Mouse (Mus musculus): ENCODE data around the gene Arpp19. TPM values are rescaled to one million over a fixed set of nuclear protein-coding genes. Genes with fewer than 3 reads are reported as not detected.

Gene Arpp19
- total and polyA plus RNA-seq, 2 experiments from 2014 or later, result 94.0 to 188 TPM

DNA sequence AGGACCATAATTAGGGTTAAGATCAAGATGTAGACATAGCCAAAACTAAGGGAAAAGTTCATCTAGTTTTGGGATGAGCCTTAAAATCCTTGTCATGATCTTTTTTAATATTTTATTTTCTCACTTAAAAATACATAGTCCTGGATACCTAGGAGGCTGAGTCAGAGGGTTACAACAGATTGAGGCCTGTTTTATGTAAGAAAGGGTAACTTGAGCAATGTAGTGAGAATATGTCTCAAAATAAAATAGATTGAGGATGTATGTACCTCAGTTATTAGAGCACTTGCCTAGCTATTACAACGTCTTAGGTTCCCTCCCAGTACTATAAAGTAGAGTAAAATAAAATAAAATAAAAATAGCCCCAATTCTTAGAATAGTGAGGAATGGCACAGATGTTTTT lies 54.7 kb downstream of the Arpp19 start:
- Histone ChIP-seq H3K4me1 (ENCODE audit: insufficient read depth, low read length) (no peaks in the 10 kb centered on the region), H3K36me3 (ENCODE audit: insufficient read depth, low read length) (no peaks in the 10 kb centered on the region), H3K4me3 (ENCODE audit: low read depth, low read length) (no peak overlapping the region), H3K9me3 (ENCODE audit: low read length) (no peaks in the 10 kb centered on the region), H3K9ac (replicated peaks; ENCODE audit: low read length, poor library complexity, severe bottlenecking) (no peak overlapping the region), H3K4me2 (ENCODE audit: low read depth, low read length, poor library complexity, severe bottlenecking) (no peak overlapping the region), H3K27me3 (ENCODE audit: insufficient read depth, low read length) (no peaks in the 10 kb centered on the region), H3K27ac (ENCODE audit: low read depth, low read length) (no peak overlapping the region)
- no peak for TF ChIP-seq CTCF (IDR thresholded peaks at IDR 0.05)
- DNase-seq (ENCODE audit: low spot score) (no peak), ATAC-seq (ENCODE audit: low FRiP score) (no peak)
- WGBS, result 80% methylated on average over 1 of the region's 1 CpGs

DNA sequence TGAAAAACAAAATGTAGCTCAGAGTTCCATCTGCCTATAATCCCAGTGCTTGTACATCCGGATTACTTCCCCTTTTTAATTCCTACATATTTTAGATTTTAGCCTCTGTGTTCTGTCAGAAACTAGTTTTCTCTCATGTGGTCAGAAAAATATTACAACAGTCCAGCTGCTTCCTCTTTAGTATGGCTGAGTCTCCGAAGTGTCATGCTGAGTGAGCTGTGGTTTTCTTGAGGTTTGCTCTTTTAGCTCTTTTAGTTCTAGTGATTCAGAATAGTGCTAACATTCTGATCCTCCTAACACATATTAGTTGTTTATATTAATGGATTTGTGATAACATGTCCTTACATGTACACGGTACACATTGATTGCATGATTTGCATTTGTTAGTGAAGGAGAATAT lies 57.3 kb downstream of the Arpp19 start:
- no peak overlapping the region for H3K9ac ChIP-seq (replicated peaks; ENCODE audit: low read length, poor library complexity, severe bottlenecking)
- 78% methylated on average over 3 of the region's 3 CpGs for WGBS
- H3K9me3 ChIP-seq (ENCODE audit: low read length), result no peaks in the 10 kb centered on the region
- ATAC-seq (ENCODE audit: low FRiP score), result no peak
- H3K4me1 ChIP-seq (ENCODE audit: insufficient read depth, low read length), result no peaks in the 10 kb centered on the region
- H3K36me3 ChIP-seq (ENCODE audit: insufficient read depth, low read length), result no peaks in the 10 kb centered on the region
- no peak for TF ChIP-seq CTCF (IDR thresholded peaks at IDR 0.05)
- no peak overlapping the region for H3K4me3 ChIP-seq (ENCODE audit: low read depth, low read length)
- H3K27ac ChIP-seq (ENCODE audit: low read depth, low read length), result no peak overlapping the region
- no peak for DNase-seq (ENCODE audit: low spot score)
- no peak overlapping the region for H3K4me2 ChIP-seq (ENCODE audit: low read depth, low read length, poor library complexity, severe bottlenecking)
- no peaks in the 10 kb centered on the region for H3K27me3 ChIP-seq (ENCODE audit: insufficient read depth, low read length)

DNA sequence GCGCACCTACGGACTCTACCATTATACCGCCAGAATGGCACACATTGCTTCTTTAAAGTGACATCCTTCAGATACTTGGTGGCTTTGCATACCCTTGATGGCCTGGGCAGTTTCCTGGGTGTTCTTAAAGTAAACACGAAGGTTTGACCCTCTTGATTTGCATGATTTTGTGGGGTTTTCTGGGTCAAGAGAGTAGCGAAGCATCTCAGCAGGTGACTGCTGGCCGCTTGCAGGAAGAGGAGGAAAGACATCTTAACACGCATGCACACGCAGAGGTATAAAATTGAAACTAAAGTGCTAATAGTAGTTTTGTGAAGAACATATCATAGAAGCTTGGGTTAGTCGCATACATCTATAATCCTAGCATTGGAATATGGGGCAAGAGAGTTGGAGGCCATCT lies 61.5 kb downstream of the Arpp19 start:
- no peak for DNase-seq (ENCODE audit: low spot score)
- Histone ChIP-seq H3K36me3 (ENCODE audit: insufficient read depth, low read length) (no peaks in the 10 kb centered on the region), H3K27me3 (ENCODE audit: insufficient read depth, low read length) (no peaks in the 10 kb centered on the region), H3K4me1 (ENCODE audit: insufficient read depth, low read length) (no peaks in the 10 kb centered on the region), H3K4me2 (ENCODE audit: low read depth, low read length, poor library complexity, severe bottlenecking) (no peak overlapping the region), H3K9me3 (ENCODE audit: low read length) (no peaks in the 10 kb centered on the region), H3K27ac (ENCODE audit: low read depth, low read length) (no peak overlapping the region), H3K9ac (replicated peaks; ENCODE audit: low read length, poor library complexity, severe bottlenecking) (no peak overlapping the region), H3K4me3 (ENCODE audit: low read depth, low read length) (no peak overlapping the region)
- ATAC-seq (ENCODE audit: low FRiP score), result no peak
- WGBS, result 94% methylated on average over 9 of the region's 9 CpGs
- TF ChIP-seq CTCF (IDR thresholded peaks at IDR 0.05), result no peak

DNA sequence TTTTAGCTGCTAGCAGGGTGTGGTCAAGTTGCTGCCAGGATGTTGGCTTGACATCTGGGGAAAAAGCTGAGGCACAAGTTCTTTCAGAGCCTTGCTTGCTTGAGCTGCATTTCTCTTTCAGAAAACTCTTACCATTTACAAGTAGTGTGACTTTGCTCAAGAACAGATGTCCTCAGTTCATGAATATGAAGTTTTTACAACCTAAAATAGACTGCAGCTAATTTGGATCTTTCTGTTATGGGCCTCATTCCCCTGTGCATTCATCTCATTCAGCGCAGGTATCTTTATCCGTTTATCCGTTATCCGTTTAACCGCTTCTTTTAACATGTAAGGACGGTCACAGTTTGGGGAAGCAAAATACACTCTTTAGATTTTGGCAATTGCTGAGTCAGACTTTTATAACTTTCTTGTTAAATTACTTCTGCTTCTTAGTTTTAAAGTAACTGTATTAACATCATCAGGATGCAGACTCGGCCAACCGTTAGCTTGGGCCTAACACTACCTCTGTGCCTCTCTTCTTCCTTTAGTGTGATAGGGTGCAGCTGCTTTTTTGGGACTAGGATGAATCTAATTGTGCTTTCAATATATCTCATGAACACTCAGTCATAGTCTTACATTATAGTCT lies 62.9 kb downstream of the Arpp19 start:
- H3K4me1 ChIP-seq (ENCODE audit: insufficient read depth, low read length), result no peaks in the 10 kb centered on the region
- H3K27ac ChIP-seq (ENCODE audit: low read depth, low read length), result no peak overlapping the region
- TF ChIP-seq CTCF (IDR thresholded peaks at IDR 0.05), result no peak
- H3K4me3 ChIP-seq (ENCODE audit: low read depth, low read length), result no peak overlapping the region
- H3K27me3 ChIP-seq (ENCODE audit: insufficient read depth, low read length), result no peaks in the 10 kb centered on the region
- H3K9ac ChIP-seq (replicated peaks; ENCODE audit: low read length, poor library complexity, severe bottlenecking), result no peak overlapping the region
- no peak for DNase-seq (ENCODE audit: low spot score)
- no peaks in the 10 kb centered on the region for H3K9me3 ChIP-seq (ENCODE audit: low read length)
- 88% methylated on average over 8 of the region's 8 CpGs for WGBS
- no peaks in the 10 kb centered on the region for H3K36me3 ChIP-seq (ENCODE audit: insufficient read depth, low read length)
- no peak for ATAC-seq (ENCODE audit: low FRiP score)
- no peak overlapping the region for H3K4me2 ChIP-seq (ENCODE audit: low read depth, low read length, poor library complexity, severe bottlenecking)

DNA sequence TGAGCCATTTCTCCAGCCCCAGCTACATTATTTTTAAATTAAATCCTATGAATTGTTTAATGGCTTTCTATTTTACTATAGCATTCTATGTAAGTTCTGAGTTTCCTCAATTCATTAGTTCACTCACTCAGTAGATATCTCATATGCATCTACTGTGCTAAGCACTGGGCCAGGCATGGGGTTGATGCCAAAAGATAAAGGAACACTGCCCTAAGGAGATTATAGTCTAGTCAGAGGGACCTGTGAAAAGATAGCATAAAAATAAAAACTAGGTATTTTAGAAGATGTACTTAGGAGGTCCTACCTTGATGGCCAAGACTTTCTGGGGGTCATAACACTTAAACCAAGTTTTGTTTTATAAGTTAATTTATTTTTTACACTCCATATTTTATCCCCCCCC lies 64.7 kb downstream of the Arpp19 start:
- no peak overlapping the region for H3K4me3 ChIP-seq (ENCODE audit: low read depth, low read length)
- no peak for TF ChIP-seq CTCF (IDR thresholded peaks at IDR 0.05)
- H3K4me1 ChIP-seq (ENCODE audit: insufficient read depth, low read length), result no peaks in the 10 kb centered on the region
- DNase-seq (ENCODE audit: low spot score), result no peak
- no peaks in the 10 kb centered on the region for H3K27me3 ChIP-seq (ENCODE audit: insufficient read depth, low read length)
- no peak overlapping the region for H3K4me2 ChIP-seq (ENCODE audit: low read depth, low read length, poor library complexity, severe bottlenecking)
- no peaks in the 10 kb centered on the region for H3K9me3 ChIP-seq (ENCODE audit: low read length)
- no peaks in the 10 kb centered on the region for H3K36me3 ChIP-seq (ENCODE audit: insufficient read depth, low read length)
- H3K9ac ChIP-seq (replicated peaks; ENCODE audit: low read length, poor library complexity, severe bottlenecking), result no peak overlapping the region
- no peak for ATAC-seq (ENCODE audit: low FRiP score)
- H3K27ac ChIP-seq (ENCODE audit: low read depth, low read length), result no peak overlapping the region

Other genes starting within 250 kb of the Arpp19 start
- gene Onecut1, start 175.7 kb upstream of the Arpp19 start, total RNA-seq (2014; rRNA removed), result 7.5 and 8.4 TPM in 2 replicates
- gene Onecut1, start 175.7 kb upstream of the Arpp19 start, polyA plus RNA-seq (2015; fragmentation: Nextera tagmentation; extraction: Ambion mirVana), result 3.8 and 5.0 TPM in 2 replicates
- gene Fam214a, start 84.7 kb upstream of the Arpp19 start, total RNA-seq (2014; rRNA removed), result 32.3 and 36.0 TPM in 2 replicates
- 18.2 and 18.9 TPM in 2 replicates for gene Fam214a, start 84.7 kb upstream of the Arpp19 start, polyA plus RNA-seq (2015; fragmentation: Nextera tagmentation; extraction: Ambion mirVana)
- 125 and 160 TPM in 2 replicates for gene Myo5a, start 33.4 kb downstream of the Arpp19 start, total RNA-seq (2014; rRNA removed)
- 32.1 and 37.8 TPM in 2 replicates for gene Myo5a, start 33.4 kb downstream of the Arpp19 start, polyA plus RNA-seq (2015; fragmentation: Nextera tagmentation; extraction: Ambion mirVana)
- 0.22 and 0.61 TPM in 2 replicates for gene Myo5c, start 194.4 kb downstream of the Arpp19 start, total RNA-seq (2014; rRNA removed)
- gene Myo5c, start 194.4 kb downstream of the Arpp19 start, polyA plus RNA-seq (2015; fragmentation: Nextera tagmentation; extraction: Ambion mirVana), result 0.36 and 0.62 TPM in 2 replicates

Measured in midbrain, postnatal 0 days (tissue).